Mouse (Mus musculus) ovary, postnatal 14 days (tissue): ENCODE measurements at regions not wholly inside any gene's neighbourhood (a gene's known extent, or its start where the extent isn't known, plus 50 kb on each side); places are given as distances from the start of the nearest gene placed in this dataset.

Experiments
- DNase-seq: peaks from one replicate; pipeline ENCODE4 v3.0.0; 2022; ENCODE audit warnings: low spot score

- DNase-seq = no peak
Measured at GRCm38 (mm10) chr5:47336511-47336910, 646.4 kb upstream of the Slit2 start.

- no peak for DNase-seq
Measured at GRCm38 (mm10) chr5:47339807-47340206, 643.1 kb upstream of the Slit2 start.

GRCm38 (mm10) chr5:47370184-47370583, 612.8 kb upstream of the Slit2 start:
- DNase-seq = no peak

GRCm38 (mm10) chr5:47385930-47386329, 597.0 kb upstream of the Slit2 start:
- no peak for DNase-seq

- DNase-seq = no peak
Measured at GRCm38 (mm10) chr5:47386750-47387149, 596.2 kb upstream of the Slit2 start.

GRCm38 (mm10) chr5:47390735-47391134, 592.2 kb upstream of the Slit2 start:
- no peak for DNase-seq

- no peak for DNase-seq
Measured at GRCm38 (mm10) chr5:47396874-47397273, 586.1 kb upstream of the Slit2 start.

- DNase-seq = no peak
Measured at GRCm38 (mm10) chr5:47421916-47422315, 561.0 kb upstream of the Slit2 start.

GRCm38 (mm10) chr5:47426040-47426439, 556.9 kb upstream of the Slit2 start:
- DNase-seq = no peak

- no peak for DNase-seq
Measured at GRCm38 (mm10) chr5:47426467-47426866, 556.5 kb upstream of the Slit2 start.

- no peak for DNase-seq
Measured at GRCm38 (mm10) chr5:47429217-47430172, 553.4 kb upstream of the Slit2 start.

- peak; percentile 24 for DNase-seq
Measured at GRCm38 (mm10) chr5:47431599-47432328, 551.2 kb upstream of the Slit2 start.

GRCm38 (mm10) chr5:47436455-47436854, 546.5 kb upstream of the Slit2 start:
- no peak for DNase-seq

GRCm38 (mm10) chr5:47446305-47447028, 536.5 kb upstream of the Slit2 start:
- no peak for DNase-seq

GRCm38 (mm10) chr5:47464848-47465247, 518.1 kb upstream of the Slit2 start:
- DNase-seq = no peak

- no peak for DNase-seq
Measured at GRCm38 (mm10) chr5:47469394-47469793, 513.5 kb upstream of the Slit2 start.

- no peak for DNase-seq
Measured at GRCm38 (mm10) chr5:47472027-47472825, 510.7 kb upstream of the Slit2 start.

GRCm38 (mm10) chr5:47479908-47480307, 503.0 kb upstream of the Slit2 start:
- DNase-seq = no peak

- DNase-seq = no peak
Measured at GRCm38 (mm10) chr5:47496218-47496617, 486.7 kb upstream of the Slit2 start.

- DNase-seq = peak; percentile 6
Measured at GRCm38 (mm10) chr5:47502764-47503416, 480.0 kb upstream of the Slit2 start.

- no peak for DNase-seq
Measured at GRCm38 (mm10) chr5:47508689-47509301, 474.1 kb upstream of the Slit2 start.
